Mouse (Mus musculus): ENCODE results near the gene Anapc7.

- TF ChIP-seq HCFC1 (IDR thresholded peaks at IDR 0.05; ENCODE audit: borderline replicate concordance, insufficient read depth, low read length) = no peak
- TF ChIP-seq CHD2 (IDR thresholded peaks at IDR 0.05; ENCODE audit: low read depth, low read length) = no peak
Observed at GRCm38 (mm10) chr5:122440095-122440630, 18.7 kb downstream of the Anapc7 start.
